Mouse (Mus musculus): ENCODE results near the gene Depdc1b. TPM values are rescaled to one million over a fixed set of nuclear protein-coding genes. Genes with fewer than 3 reads are reported as not detected.

Gene Depdc1b
- polyA plus RNA-seq, 1 experiment, result 3.7 TPM

DNA sequence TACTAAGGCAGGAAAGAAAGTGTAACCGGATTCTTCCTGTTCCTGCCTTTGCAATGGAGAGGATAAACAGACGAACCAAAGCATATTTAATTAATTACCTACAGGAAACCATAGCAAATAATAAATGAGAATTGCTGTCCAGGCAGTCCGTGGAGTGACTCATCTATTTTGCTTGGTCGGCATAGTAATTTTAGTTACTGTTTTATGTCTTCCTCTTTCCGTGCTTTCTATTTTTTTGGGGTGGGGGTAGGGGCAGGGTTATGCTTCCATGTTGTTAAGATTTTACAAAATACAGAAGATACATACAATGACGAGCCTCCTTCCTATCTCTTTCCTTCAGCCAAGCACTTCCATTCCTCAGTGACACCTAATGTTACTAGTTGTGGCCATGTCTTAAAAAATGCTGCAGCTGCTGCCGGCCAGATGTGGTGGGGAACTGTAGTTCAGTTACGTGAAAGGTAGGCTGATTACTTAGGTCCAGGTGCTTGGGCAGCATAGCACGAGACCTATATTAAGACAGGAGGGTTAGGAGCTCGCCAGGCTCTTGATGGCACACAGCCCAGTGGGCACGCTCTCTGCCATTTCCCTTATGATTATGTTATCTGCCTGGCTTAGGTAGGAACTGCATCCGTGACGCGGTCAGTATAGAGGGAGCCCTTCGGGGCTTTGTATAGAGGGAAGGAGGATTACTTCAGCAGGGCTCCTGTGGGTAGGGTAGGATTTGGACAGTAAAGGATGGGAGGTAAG is 19.3 kb downstream of the Depdc1b start:
- H3K4me3 ChIP-seq, result no peak overlapping the region
- TF ChIP-seq MAX (IDR thresholded peaks at IDR 0.05; ENCODE audit: low read depth) (no peak), TCF12 (IDR thresholded peaks at IDR 0.05; ENCODE audit: insufficient read depth, poor library complexity, severe bottlenecking) (no peak), POLR2AphosphoS2 (IDR thresholded peaks at IDR 0.05; ENCODE audit: insufficient read length, low read depth) (no peak), TCF3 (IDR thresholded peaks at IDR 0.05; ENCODE audit: insufficient read length, low read depth) (no peak), USF1 (IDR thresholded peaks at IDR 0.05; ENCODE audit: low read depth) (no peak), CEBPB (IDR thresholded peaks at IDR 0.05; ENCODE audit: insufficient read depth, poor library complexity, severe bottlenecking) (no peak), SRF (IDR thresholded peaks at IDR 0.05; ENCODE audit: control insufficient read depth, insufficient read length, low read depth) (no peak), MYOG (IDR thresholded peaks at IDR 0.05; ENCODE audit: control insufficient read depth in 1 of 3, insufficient read depth in 1 of 3, insufficient read length in 2 of 3, low read depth in 2 of 3) (no peak), POLR2A (IDR thresholded peaks at IDR 0.05; ENCODE audit: insufficient read length, low read depth) (no peak), REST (IDR thresholded peaks at IDR 0.05; ENCODE audit: insufficient read depth, insufficient read length) (no peak)
- H3K27me3 ChIP-seq (ENCODE audit: control insufficient read depth, insufficient read depth, insufficient read length), result no peaks in the 10 kb centered on the region
- H3ac ChIP-seq (ENCODE audit: control insufficient read depth, insufficient read length), result no peak overlapping the region
- no peaks in the 10 kb centered on the region for H3K36me3 ChIP-seq (ENCODE audit: control insufficient read depth, insufficient read depth)
- H3K79me2 ChIP-seq (ENCODE audit: control insufficient read depth, insufficient read depth), result no peaks in the 10 kb centered on the region
- no peak overlapping the region for H3K4me2 ChIP-seq (ENCODE audit: low read depth)

DNA sequence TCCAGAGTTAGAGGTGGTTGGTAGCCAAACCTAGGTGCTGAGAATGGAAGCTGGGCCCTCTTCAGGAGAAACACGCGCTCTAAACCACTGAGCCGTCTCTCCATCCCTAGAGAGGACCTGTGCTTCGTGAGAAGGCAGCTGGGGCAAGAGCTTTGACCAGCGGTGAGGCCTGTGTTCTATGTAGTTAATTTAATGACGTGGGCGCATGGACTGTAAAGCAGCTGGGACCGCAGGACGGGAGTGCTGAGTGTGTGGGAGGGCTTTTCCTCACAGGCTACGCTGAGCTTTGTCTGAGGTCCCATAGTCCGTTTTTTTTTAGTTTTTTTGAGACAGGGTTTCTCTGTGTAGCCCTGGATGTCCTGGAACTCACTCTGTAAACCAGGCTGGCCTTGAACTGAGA is 20.1 kb downstream of the Depdc1b start:
- no peak overlapping the region for H3ac ChIP-seq (ENCODE audit: control insufficient read depth, insufficient read length)
- H3K36me3 ChIP-seq (ENCODE audit: control insufficient read depth, insufficient read depth), result no peaks in the 10 kb centered on the region
- H3K27me3 ChIP-seq (ENCODE audit: control insufficient read depth, insufficient read depth, insufficient read length), result no peaks in the 10 kb centered on the region
- TF ChIP-seq REST (IDR thresholded peaks at IDR 0.05; ENCODE audit: insufficient read depth, insufficient read length), result no peak
- TF ChIP-seq MYOG (IDR thresholded peaks at IDR 0.05; ENCODE audit: control insufficient read depth in 1 of 3, insufficient read depth in 1 of 3, insufficient read length in 2 of 3, low read depth in 2 of 3), result no peak
- no peak for TF ChIP-seq POLR2AphosphoS2 (IDR thresholded peaks at IDR 0.05; ENCODE audit: insufficient read length, low read depth)
- TF ChIP-seq POLR2A (IDR thresholded peaks at IDR 0.05; ENCODE audit: insufficient read length, low read depth), result no peak
- no peak for TF ChIP-seq E2F4 (IDR thresholded peaks at IDR 0.05; ENCODE audit: insufficient read depth)
- TF ChIP-seq USF1 (IDR thresholded peaks at IDR 0.05; ENCODE audit: low read depth), result no peak
- TF ChIP-seq SRF (IDR thresholded peaks at IDR 0.05; ENCODE audit: control insufficient read depth, insufficient read length, low read depth), result no peak
- no peak for TF ChIP-seq CEBPB (IDR thresholded peaks at IDR 0.05; ENCODE audit: insufficient read depth, poor library complexity, severe bottlenecking)
- TF ChIP-seq TCF3 (IDR thresholded peaks at IDR 0.05; ENCODE audit: insufficient read length, low read depth), result no peak
- no peak for TF ChIP-seq MYOD1 (IDR thresholded peaks at IDR 0.05; ENCODE audit: control insufficient read depth in 1 of 3, insufficient read length in 2 of 3, low read depth in 2 of 3)
- TF ChIP-seq MAX (IDR thresholded peaks at IDR 0.05; ENCODE audit: low read depth), result no peak
- TF ChIP-seq TCF12 (IDR thresholded peaks at IDR 0.05; ENCODE audit: insufficient read depth, poor library complexity, severe bottlenecking), result no peak
- no peak overlapping the region for H3K4me2 ChIP-seq (ENCODE audit: low read depth)
- no peaks in the 10 kb centered on the region for H3K79me2 ChIP-seq (ENCODE audit: control insufficient read depth, insufficient read depth)
- H3K4me3 ChIP-seq, result no peak overlapping the region

DNA sequence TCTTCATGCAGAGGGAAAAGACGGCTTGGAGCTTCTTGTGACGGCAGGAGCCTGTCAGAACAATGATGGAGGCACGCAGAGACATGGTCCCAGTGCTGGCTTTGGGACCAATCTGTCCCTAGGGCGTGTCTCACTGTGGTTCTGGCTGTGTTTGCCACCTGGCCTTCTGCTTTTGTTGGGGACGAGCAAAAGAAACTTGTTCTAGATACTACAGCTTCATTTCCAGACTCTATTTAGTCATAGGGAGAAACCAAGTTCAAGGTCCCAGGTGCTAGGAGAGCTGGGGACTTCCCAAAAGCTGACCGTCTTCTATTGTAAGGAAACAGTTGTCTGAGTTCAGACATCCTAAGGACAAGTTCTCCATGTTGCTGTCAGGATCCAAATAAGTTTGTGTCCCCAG is 21.2 kb downstream of the Depdc1b start:
- no peaks in the 10 kb centered on the region for H3K79me2 ChIP-seq (ENCODE audit: control insufficient read depth, insufficient read depth)
- no peak overlapping the region for H3K4me2 ChIP-seq (ENCODE audit: low read depth)
- H3K4me3 ChIP-seq, result no peak overlapping the region
- H3K36me3 ChIP-seq (ENCODE audit: control insufficient read depth, insufficient read depth), result no peaks in the 10 kb centered on the region
- H3ac ChIP-seq (ENCODE audit: control insufficient read depth, insufficient read length), result no peak overlapping the region
- no peaks in the 10 kb centered on the region for H3K27me3 ChIP-seq (ENCODE audit: control insufficient read depth, insufficient read depth, insufficient read length)
- TF ChIP-seq POLR2A (IDR thresholded peaks at IDR 0.05; ENCODE audit: insufficient read length, low read depth) (no peak), E2F4 (IDR thresholded peaks at IDR 0.05; ENCODE audit: insufficient read depth) (no peak), REST (IDR thresholded peaks at IDR 0.05; ENCODE audit: insufficient read depth, insufficient read length) (no peak), TCF12 (IDR thresholded peaks at IDR 0.05; ENCODE audit: insufficient read depth, poor library complexity, severe bottlenecking) (no peak), MYOD1 (IDR thresholded peaks at IDR 0.05; ENCODE audit: control insufficient read depth in 1 of 3, insufficient read length in 2 of 3, low read depth in 2 of 3) (no peak), TCF3 (IDR thresholded peaks at IDR 0.05; ENCODE audit: insufficient read length, low read depth) (no peak), MYOG (IDR thresholded peaks at IDR 0.05; ENCODE audit: control insufficient read depth in 1 of 3, insufficient read depth in 1 of 3, insufficient read length in 2 of 3, low read depth in 2 of 3) (no peak), CEBPB (IDR thresholded peaks at IDR 0.05; ENCODE audit: insufficient read depth, poor library complexity, severe bottlenecking) (no peak), MAX (IDR thresholded peaks at IDR 0.05; ENCODE audit: low read depth) (no peak), USF1 (IDR thresholded peaks at IDR 0.05; ENCODE audit: low read depth) (no peak), SRF (IDR thresholded peaks at IDR 0.05; ENCODE audit: control insufficient read depth, insufficient read length, low read depth) (no peak), POLR2AphosphoS2 (IDR thresholded peaks at IDR 0.05; ENCODE audit: insufficient read length, low read depth) (no peak)

DNA sequence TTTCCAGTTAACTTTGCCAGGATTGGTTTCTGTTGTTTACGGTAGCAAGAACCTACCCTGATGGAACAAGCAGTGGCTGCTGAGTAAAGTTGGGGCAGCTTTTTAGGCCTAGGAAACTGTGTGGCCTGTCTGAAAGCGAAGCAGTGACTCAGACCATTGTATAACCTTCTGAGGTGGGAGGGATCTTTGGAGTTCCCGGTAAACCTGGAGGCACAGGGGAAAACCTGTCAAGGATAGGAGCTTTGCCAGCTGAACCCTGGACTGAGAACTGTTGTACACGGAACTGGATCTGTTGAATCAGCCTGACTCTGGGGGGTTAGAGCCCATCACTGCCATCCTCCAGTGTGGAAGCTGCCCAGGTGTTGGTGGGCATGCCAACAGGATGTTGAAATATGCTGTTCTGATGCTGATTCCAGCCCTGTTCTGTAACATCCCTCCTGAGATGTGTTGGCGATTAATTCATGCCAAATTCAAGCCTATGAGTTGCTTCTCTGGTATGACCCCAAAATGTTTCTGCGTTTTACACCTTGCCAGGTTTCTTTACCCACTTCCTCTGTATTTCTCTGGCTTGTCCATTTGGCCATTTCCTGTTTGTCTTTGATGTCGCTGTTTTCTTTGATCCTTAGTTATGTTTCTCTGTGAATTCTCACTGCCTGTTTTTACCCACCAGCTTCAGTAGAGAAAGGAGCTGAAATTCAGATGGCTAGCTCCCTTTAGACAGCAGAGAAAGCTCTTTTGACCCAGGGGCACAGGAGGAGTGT is 22.1 kb downstream of the Depdc1b start:
- H3K27me3 ChIP-seq (ENCODE audit: control insufficient read depth, insufficient read depth, insufficient read length), result no peaks in the 10 kb centered on the region
- no peaks in the 10 kb centered on the region for H3K36me3 ChIP-seq (ENCODE audit: control insufficient read depth, insufficient read depth)
- no peaks in the 10 kb centered on the region for H3K79me2 ChIP-seq (ENCODE audit: control insufficient read depth, insufficient read depth)
- no peak overlapping the region for H3K4me2 ChIP-seq (ENCODE audit: low read depth)
- no peak for TF ChIP-seq USF1 (IDR thresholded peaks at IDR 0.05; ENCODE audit: low read depth)
- no peak for TF ChIP-seq POLR2AphosphoS2 (IDR thresholded peaks at IDR 0.05; ENCODE audit: insufficient read length, low read depth)
- TF ChIP-seq MAX (IDR thresholded peaks at IDR 0.05; ENCODE audit: low read depth), result no peak
- TF ChIP-seq TCF3 (IDR thresholded peaks at IDR 0.05; ENCODE audit: insufficient read length, low read depth), result no peak
- no peak for TF ChIP-seq POLR2A (IDR thresholded peaks at IDR 0.05; ENCODE audit: insufficient read length, low read depth)
- no peak for TF ChIP-seq REST (IDR thresholded peaks at IDR 0.05; ENCODE audit: insufficient read depth, insufficient read length)
- TF ChIP-seq TCF12 (IDR thresholded peaks at IDR 0.05; ENCODE audit: insufficient read depth, poor library complexity, severe bottlenecking), result no peak
- no peak for TF ChIP-seq E2F4 (IDR thresholded peaks at IDR 0.05; ENCODE audit: insufficient read depth)
- no peak overlapping the region for H3K4me3 ChIP-seq
- H3ac ChIP-seq (ENCODE audit: control insufficient read depth, insufficient read length), result no peak overlapping the region

Measured in myocyte (in vitro differentiated cells).